Mouse (Mus musculus): ENCODE data around the gene Repin1.

Gene Repin1

GRCm38 (mm10) chr6:48626984-48627383, 33.3 kb downstream of the Repin1 start:
- DNase-seq: peak; percentile 85 to 86

GRCm38 (mm10) chr6:48627511-48627924, 33.8 kb downstream of the Repin1 start:
- DNase-seq: peak; percentile 63 to 64

- peak; percentile 76 to 89 for DNase-seq
Measured at GRCm38 (mm10) chr6:48628377-48628776, 34.7 kb downstream of the Repin1 start.

- peak in 1 of 2 experiments; percentile 57 for DNase-seq
Measured at GRCm38 (mm10) chr6:48628808-48629660, 35.4 kb downstream of the Repin1 start.

- peak; percentile 74 to 78 for DNase-seq
Measured at GRCm38 (mm10) chr6:48629661-48630034, 36.0 kb downstream of the Repin1 start.

GRCm38 (mm10) chr6:48630831-48631230, 37.1 kb downstream of the Repin1 start:
- DNase-seq: no peak

- no peak for DNase-seq
Measured at GRCm38 (mm10) chr6:48635105-48635504, 41.4 kb downstream of the Repin1 start.

- no peak for DNase-seq
Measured at GRCm38 (mm10) chr6:48636515-48636914, 42.8 kb downstream of the Repin1 start.

GRCm38 (mm10) chr6:48637811-48638500, 44.3 kb downstream of the Repin1 start:
- no peak for DNase-seq

- DNase-seq: peak in 1 of 2 experiments; percentile 55
Measured at GRCm38 (mm10) chr6:48638553-48638952, 44.9 kb downstream of the Repin1 start.

GRCm38 (mm10) chr6:48641391-48641790, 47.7 kb downstream of the Repin1 start:
- no peak for DNase-seq

GRCm38 (mm10) chr6:48642764-48643292, 49.1 kb downstream of the Repin1 start:
- peak; percentile 58 to 67 for DNase-seq

GRCm38 (mm10) chr6:48645660-48646308, 52.1 kb downstream of the Repin1 start:
- DNase-seq: peak; percentile 85 to 90

GRCm38 (mm10) chr6:48646309-48646690, 52.6 kb downstream of the Repin1 start:
- no peak for DNase-seq

- peak; percentile 86 to 87 for DNase-seq
Measured at GRCm38 (mm10) chr6:48646995-48647394, 53.3 kb downstream of the Repin1 start, which contains the start of gene Gimap8. Gimap8 (plus strand) TSS chr6:48647234.

- DNase-seq: no peak
Measured at GRCm38 (mm10) chr6:48647611-48648010, 53.9 kb downstream of the Repin1 start.

Measured in kidney, postnatal 36 days (tissue).